Mouse (Mus musculus) cerebellum, adult 11 months (tissue): ENCODE measurements at regions not wholly inside any gene's neighbourhood (a gene's known extent, or its start where the extent isn't known, plus 50 kb on each side); places are given as distances from the start of the nearest gene placed in this dataset.
A peak's percentile ranks its signal among the peaks of the same experiment; 100 is the strongest.

Experiments used
- DNase-seq: peaks from one replicate; pipeline ENCODE4 v3.0.0; 2022

GRCm38 (mm10) chr15:34775714-34776113 lies 418.0 kb upstream of the 9430069I07Rik start:
- no peak for DNase-seq

- no peak for DNase-seq
These were observed 394.1 kb upstream of the 9430069I07Rik start for GRCm38 (mm10) chr15:34751746-34752145.

GRCm38 (mm10) chr15:34751021-34751420 lies 393.3 kb upstream of the 9430069I07Rik start:
- DNase-seq, result no peak

- DNase-seq, result no peak
These were observed 389.4 kb upstream of the 9430069I07Rik start for GRCm38 (mm10) chr15:34747111-34747510.

DNA sequence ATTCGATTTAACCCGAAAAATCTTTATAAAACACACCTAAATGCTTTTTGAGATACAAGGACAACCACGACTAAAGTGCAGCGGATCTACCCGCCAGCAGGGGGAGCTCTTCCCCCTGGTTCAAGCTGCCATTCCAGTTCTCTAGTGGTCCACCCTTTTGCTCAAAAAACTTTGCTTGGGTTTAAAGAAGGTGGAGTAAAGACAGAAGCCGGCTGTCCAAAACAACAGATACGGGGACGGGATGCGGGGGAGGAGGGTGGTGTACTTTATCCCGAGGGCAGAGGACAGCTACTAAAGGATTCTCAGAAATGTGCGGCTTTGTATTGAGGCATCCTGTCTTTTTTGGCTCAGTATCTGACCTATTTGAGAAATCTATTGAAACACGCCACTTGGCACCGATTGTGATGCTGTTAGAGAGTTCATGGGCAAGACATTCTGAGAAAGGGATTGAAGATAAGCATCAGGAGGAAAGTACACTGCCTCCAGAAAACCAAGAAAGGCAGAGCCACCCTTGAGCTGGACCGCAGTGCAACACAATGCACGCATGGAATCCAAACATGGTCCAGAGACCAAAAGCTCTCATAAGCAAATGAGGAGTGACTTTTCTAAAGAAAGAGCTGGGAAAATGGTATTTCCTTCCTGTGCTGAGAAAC lies 385.6 kb upstream of the 9430069I07Rik start:
- DNase-seq, result peak; percentile 28

- no peak for DNase-seq
These were observed 383.8 kb upstream of the 9430069I07Rik start for GRCm38 (mm10) chr15:34741488-34741887.
